Mouse (Mus musculus) bone marrow, adult 2 months (tissue): Measurements from ENCODE around the gene Rnf157. TPM values are rescaled to one million over a fixed set of nuclear protein-coding genes. Genes with fewer than 3 reads are reported as not detected.

Experiments used
- H3K27ac ChIP-seq: fragments of 200-500 bp; 2 replicates; pipeline ENCODE4 v1.5.1; 2012; ENCODE audit warnings: low read depth, mild to moderate bottlenecking, control low read depth, inconsistent platforms, low read length; ENCODE audit not compliant: control insufficient read depth, poor library complexity, insufficient read depth
- H3K4me1 ChIP-seq: fragments of 200-500 bp; 2 replicates; pipeline ENCODE4 v1.6.1; 2011; ENCODE audit warnings: low read length; ENCODE audit not compliant: control insufficient read depth, insufficient read depth
- H3K4me3 ChIP-seq: fragments of 200-500 bp; replicated peaks from 2 replicates; pipeline ENCODE3; 2011; ENCODE audit warnings: mild to moderate bottlenecking, low read depth, low read length, control low read depth; ENCODE audit not compliant: control insufficient read depth
- CTCF ChIP-seq: fragments of 200-500 bp; IDR thresholded peaks from 2 replicates; pipeline ENCODE4 v1.5.1; 2011; ENCODE audit warnings: low read length, control low read depth; ENCODE audit not compliant: control insufficient read depth, insufficient read depth
- POLR2A ChIP-seq: fragments of 200-500 bp; IDR thresholded peaks from 2 replicates; pipeline ENCODE4 v1.6.1; 2011; ENCODE audit warnings: low read depth, mild to moderate bottlenecking, control low read depth, low read length, borderline replicate concordance; ENCODE audit not compliant: control insufficient read depth
- WGBS: fragments of 180-500 bp; shearing (Covaris S2); methylation state at CpG from one replicate; pipeline ENCODE4 v1.1.7; 2018; 5-methylcytosine and 5-hydroxymethylcytosine counted together
- polyA plus RNA-seq: library from polyadenylated mRNA; stranded (reverse); fragments of >200 nt; gene quantifications from 2 replicates; pipeline ENCODE4 v1.2.4, GENCODE M21; 2011; ENCODE audit warnings: low replicate concordance; ENCODE audit not compliant: missing spikeins, insufficient read depth, insufficient read length

The Rnf157 gene
- polyA plus RNA-seq, 1 experiment, result 14.2 TPM

- H3K4me1 ChIP-seq, result peaks cover 3% of the 10 kb centered on the region; the same call in 1 of the 2 replicates
- TF ChIP-seq CTCF, result no peak
- TF ChIP-seq POLR2A, result no peak
- H3K27ac ChIP-seq, result no peak overlapping the region
- H3K4me3 ChIP-seq, result no peak overlapping the region
- 74% methylated on average over 5 of the region's 5 CpGs for WGBS
Observed at GRCm38 (mm10) chr11:116287351-116287750, 125.5 kb downstream of the Rnf157 start.

Other genes with a start within 250 kb of the Rnf157 start
- 10.8 and 16.1 TPM in 2 replicates for gene Fbf1, start 244.9 kb downstream of the Rnf157 start, polyA plus RNA-seq
- 20.2 and 30.0 TPM in 2 replicates for gene Ten1, start 214.2 kb downstream of the Rnf157 start, polyA plus RNA-seq
- gene Acox1, start 214.0 kb downstream of the Rnf157 start, polyA plus RNA-seq, result 9.8 and 20.0 TPM in 2 replicates
- 0.30 TPM in 1 of 2 replicates, not detected in the other for gene Evpl, start 175.0 kb downstream of the Rnf157 start, polyA plus RNA-seq
- gene Srp68, start 138.8 kb downstream of the Rnf157 start, polyA plus RNA-seq, result 23.8 and 44.5 TPM in 2 replicates
- not detected in 2 replicates for gene Galr2, start 132.1 kb downstream of the Rnf157 start, polyA plus RNA-seq
- gene Exoc7, start 105.8 kb downstream of the Rnf157 start, polyA plus RNA-seq, result 39.1 and 47.2 TPM in 2 replicates
- gene Foxj1, start 77.6 kb downstream of the Rnf157 start, polyA plus RNA-seq, result not detected in 2 replicates
- 157 and 172 TPM in 2 replicates for gene Ubald2, start 21.1 kb upstream of the Rnf157 start, polyA plus RNA-seq
- gene Qrich2, start 53.2 kb upstream of the Rnf157 start, polyA plus RNA-seq, result not detected in 2 replicates
- 20.1 and 41.9 TPM in 2 replicates for gene Prpsap1, start 81.2 kb upstream of the Rnf157 start, polyA plus RNA-seq
- gene Sphk1, start 117.9 kb upstream of the Rnf157 start, polyA plus RNA-seq, result 31.3 and 31.7 TPM in 2 replicates
- gene Ube2o, start 168.4 kb upstream of the Rnf157 start, polyA plus RNA-seq, result 90.9 and 133 TPM in 2 replicates
- not detected in 2 replicates for gene Aanat, start 173.4 kb upstream of the Rnf157 start, polyA plus RNA-seq
- gene Rhbdf2, start 214.0 kb upstream of the Rnf157 start, polyA plus RNA-seq, result 20.9 and 51.1 TPM in 2 replicates
- not detected in 2 replicates for gene Prcd, start 240.5 kb upstream of the Rnf157 start, polyA plus RNA-seq
- 2.6 and 3.4 TPM in 2 replicates for gene Cygb, start 241.3 kb upstream of the Rnf157 start, polyA plus RNA-seq